Mouse (Mus musculus) midbrain, embryonic 14.5 days (tissue): ENCODE measurements around the gene Capza3. TPM values are rescaled to one million over a fixed set of nuclear protein-coding genes. Genes with fewer than 3 reads are reported as not detected.

Experiments
- ATAC-seq: fragments of 200-750 bp; cut with Nextera tagmentation; 2 replicates; pipeline ENCODE4 v1.8.0; 2017; ENCODE audit warnings: moderate number of reproducible peaks, moderate library complexity; ENCODE audit not compliant: low FRiP score, low TSS enrichment
- DNase-seq: peaks from one replicate; pipeline ENCODE4 v3.0.0-alpha.2; 2015
- H3K27ac ChIP-seq: fragments of 300-500 bp; sonication (generic); replicated peaks from 2 replicates; pipeline ENCODE4 v1.5.1; 2014; ENCODE audit warnings: mild to moderate bottlenecking, low read depth, low read length, moderate library complexity
- H3K27me3 ChIP-seq: fragments of 300-500 bp; sonication (generic); 2 replicates; pipeline ENCODE4 v1.6.1; 2014; ENCODE audit warnings: low read length, control low read depth, mixed read lengths; ENCODE audit not compliant: control insufficient read depth, insufficient read depth
- H3K36me3 ChIP-seq: fragments of 300-500 bp; sonication (generic); 2 replicates; pipeline ENCODE4 v1.6.1; 2014; ENCODE audit warnings: low read length, control low read depth; ENCODE audit not compliant: control insufficient read depth, insufficient read depth
- H3K4me1 ChIP-seq: fragments of 300-500 bp; sonication (generic); 2 replicates; pipeline ENCODE4 v1.6.1; 2014; ENCODE audit warnings: mild to moderate bottlenecking, antibody characterized with exemption, low read length, control low read depth; ENCODE audit not compliant: control insufficient read depth, insufficient read depth
- H3K4me2 ChIP-seq: fragments of 300-500 bp; sonication (generic); 2 replicates; pipeline ENCODE4 v1.6.1; 2014; ENCODE audit warnings: mild to moderate bottlenecking, low read length, moderate library complexity
- H3K4me3 ChIP-seq: fragments of 300-500 bp; sonication (generic); replicated peaks from 2 replicates; pipeline ENCODE4 v1.5.1; 2014; ENCODE audit warnings: low read depth, low read length
- H3K9ac ChIP-seq: fragments of 300-500 bp; sonication (generic); replicated peaks from 2 replicates; pipeline ENCODE4 v1.6.1; 2014; ENCODE audit warnings: mild to moderate bottlenecking, low read length, moderate library complexity
- H3K9me3 ChIP-seq: fragments of 300-500 bp; sonication (generic); 2 replicates; pipeline ENCODE4 v1.6.1; 2016; ENCODE audit warnings: low read length, control low read depth, mixed read lengths; ENCODE audit not compliant: control insufficient read depth
- WGBS: fragments of 180-500 bp; shearing (Covaris S2); extraction: QIAGEN DNeasy Blood & Tissue Kit; methylation state at CpG from one replicate; pipeline ENCODE4 v1.1.7; 2014; 5-methylcytosine and 5-hydroxymethylcytosine counted together
- polyA plus RNA-seq: library from polyadenylated mRNA; unstranded; fragments of >200 nt; fragmentation: Nextera tagmentation; extraction: Ambion mirVana; gene quantifications from 2 replicates; pipeline ENCODE4 v1.2.1, GENCODE M21; 2014

Gene Capza3
- not detected in 2 replicates for polyA plus RNA-seq

- H3K27me3 ChIP-seq: no peaks in the 10 kb centered on the region
- H3K4me2 ChIP-seq: no peak within 1 kb of the TSS
- no peaks in the 10 kb centered on the region for H3K4me1 ChIP-seq
- DNase-seq: no peak
- 94% methylated on average over 7 of the region's 7 CpGs for WGBS
- H3K9ac ChIP-seq: no peak within 1 kb of the TSS
- H3K4me3 ChIP-seq: no peak within 1 kb of the TSS
- no peaks in the 10 kb centered on the region for H3K36me3 ChIP-seq
- no peak for ATAC-seq
- no peaks in the 10 kb centered on the region for H3K9me3 ChIP-seq
- no peak within 1 kb of the TSS for H3K27ac ChIP-seq
Observed at GRCm38 (mm10) chr6:140040952-140041351, at the start of gene Capza3. Capza3 (plus strand) TSS chr6:140041252.

GRCm38 (mm10) chr6:140005181-140005580 lies 35.9 kb upstream of the Capza3 start:
- Histone ChIP-seq H3K4me2 (no peak overlapping the region), H3K4me1 (no peaks in the 10 kb centered on the region), H3K9ac (no peak overlapping the region), H3K4me3 (no peak overlapping the region), H3K36me3 (no peaks in the 10 kb centered on the region), H3K9me3 (no peaks in the 10 kb centered on the region), H3K27ac (no peak overlapping the region), H3K27me3 (no peaks in the 10 kb centered on the region)
- 87% methylated on average over 3 of the region's 3 CpGs for WGBS
- no peak for ATAC-seq
- DNase-seq: no peak

- no peaks in the 10 kb centered on the region for H3K36me3 ChIP-seq
- WGBS: 91% methylated on average over 7 of the region's 7 CpGs
- H3K4me3 ChIP-seq: no peak overlapping the region
- no peak for DNase-seq
- H3K9me3 ChIP-seq: no peaks in the 10 kb centered on the region
- no peak for ATAC-seq
- no peaks in the 10 kb centered on the region for H3K27me3 ChIP-seq
- H3K4me1 ChIP-seq: no peaks in the 10 kb centered on the region
- H3K4me2 ChIP-seq: no peak overlapping the region
- H3K27ac ChIP-seq: no peak overlapping the region
- no peak overlapping the region for H3K9ac ChIP-seq
Observed at GRCm38 (mm10) chr6:140024404-140024803, 16.6 kb upstream of the Capza3 start.

GRCm38 (mm10) chr6:140041357-140041756 lies 305 bp downstream of the Capza3 start, which contains the start of gene Plcz1:
Plcz1 (minus strand) TSS chr6:140041457.
- no peaks in the 10 kb centered on the region for H3K27me3 ChIP-seq
- DNase-seq (no peak), ATAC-seq (no peak)
- H3K4me3 ChIP-seq: no peak within 1 kb of the TSS
- H3K4me1 ChIP-seq: no peaks in the 10 kb centered on the region
- 95% methylated on average over 5 of the region's 5 CpGs for WGBS
- H3K9ac ChIP-seq: no peak within 1 kb of the TSS
- H3K4me2 ChIP-seq: no peak within 1 kb of the TSS
- H3K9me3 ChIP-seq: no peaks in the 10 kb centered on the region
- no peaks in the 10 kb centered on the region for H3K36me3 ChIP-seq
- H3K27ac ChIP-seq: no peak within 1 kb of the TSS

- Histone ChIP-seq H3K9me3 (no peaks in the 10 kb centered on the region), H3K9ac (no peak overlapping the region), H3K27ac (no peak overlapping the region), H3K4me1 (no peaks in the 10 kb centered on the region), H3K27me3 (no peaks in the 10 kb centered on the region), H3K36me3 (no peaks in the 10 kb centered on the region), H3K4me2 (no peak overlapping the region), H3K4me3 (no peak overlapping the region)
- DNase-seq (no peak), ATAC-seq (no peak)
- 88% methylated on average over 5 of the region's 5 CpGs for WGBS
Observed at GRCm38 (mm10) chr6:140051476-140051875, 10.4 kb downstream of the Capza3 start.

GRCm38 (mm10) chr6:140054271-140054928 lies 13.3 kb downstream of the Capza3 start:
- H3K9ac ChIP-seq: no peak overlapping the region
- ATAC-seq: no peak
- DNase-seq: peak; percentile 20
- H3K4me3 ChIP-seq: no peak overlapping the region
- H3K4me1 ChIP-seq: no peaks in the 10 kb centered on the region
- no peaks in the 10 kb centered on the region for H3K36me3 ChIP-seq
- H3K9me3 ChIP-seq: no peaks in the 10 kb centered on the region
- WGBS: 77% methylated on average over 5 of the region's 5 CpGs
- no peaks in the 10 kb centered on the region for H3K27me3 ChIP-seq
- no peak overlapping the region for H3K4me2 ChIP-seq
- no peak overlapping the region for H3K27ac ChIP-seq

GRCm38 (mm10) chr6:140069177-140069576 lies 28.1 kb downstream of the Capza3 start:
- no peaks in the 10 kb centered on the region for H3K27me3 ChIP-seq
- H3K4me2 ChIP-seq: no peak overlapping the region
- no peaks in the 10 kb centered on the region for H3K36me3 ChIP-seq
- no peaks in the 10 kb centered on the region; the same call in 1 of the 2 replicates for H3K9me3 ChIP-seq
- H3K4me3 ChIP-seq: no peak overlapping the region
- no peak overlapping the region for H3K9ac ChIP-seq
- no peak overlapping the region for H3K27ac ChIP-seq
- 84% methylated on average over 8 of the region's 8 CpGs for WGBS
- ATAC-seq: no peak
- no peak for DNase-seq
- H3K4me1 ChIP-seq: no peaks in the 10 kb centered on the region

- no peak for ATAC-seq
- H3K27me3 ChIP-seq: no peaks in the 10 kb centered on the region
- H3K27ac ChIP-seq: no peak overlapping the region
- no peak overlapping the region for H3K9ac ChIP-seq
- 87% methylated on average over 7 of the region's 7 CpGs for WGBS
- DNase-seq: no peak
- H3K36me3 ChIP-seq: no peaks in the 10 kb centered on the region
- no peak overlapping the region for H3K4me2 ChIP-seq
- H3K9me3 ChIP-seq: no peaks in the 10 kb centered on the region
- no peaks in the 10 kb centered on the region for H3K4me1 ChIP-seq
- H3K4me3 ChIP-seq: no peak overlapping the region
Observed at GRCm38 (mm10) chr6:140080933-140081332, 39.9 kb downstream of the Capza3 start.

GRCm38 (mm10) chr6:140081739-140082138 lies 40.7 kb downstream of the Capza3 start:
- no peak overlapping the region for H3K9ac ChIP-seq
- DNase-seq: no peak
- H3K27me3 ChIP-seq: no peaks in the 10 kb centered on the region
- ATAC-seq: peak; percentile 53
- no peaks in the 10 kb centered on the region for H3K4me1 ChIP-seq
- H3K27ac ChIP-seq: no peak overlapping the region
- WGBS: 76% methylated on average over 3 of the region's 3 CpGs
- no peak overlapping the region for H3K4me2 ChIP-seq
- H3K9me3 ChIP-seq: no peaks in the 10 kb centered on the region
- H3K36me3 ChIP-seq: no peaks in the 10 kb centered on the region
- H3K4me3 ChIP-seq: no peak overlapping the region
